11 mouse cellular contexts compared by ENCODE assay signal in the genomic region with DNA sequence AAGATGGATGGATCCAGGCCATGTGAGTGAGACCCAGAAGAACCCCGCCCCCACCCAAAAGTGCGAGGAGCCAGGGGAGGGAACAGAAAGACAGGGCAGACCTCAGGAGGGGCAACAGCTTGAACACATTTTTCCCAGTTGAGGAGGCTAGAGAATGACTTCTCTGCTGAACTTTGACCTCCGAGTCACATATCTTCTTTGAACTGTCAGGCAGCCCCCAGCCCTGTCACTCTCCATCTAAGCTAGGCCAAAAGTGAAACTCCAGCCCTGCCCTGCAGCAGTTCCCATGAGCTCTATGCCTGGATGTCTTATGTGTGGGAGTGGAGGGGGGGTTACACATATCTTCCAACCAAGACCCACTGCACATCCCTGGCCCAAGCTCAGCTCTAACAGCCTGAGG.
DNase-seq lines count a peak whose midpoint lies in the region; ATAC-seq lines count a peak whose summit lies in the region.
"Had no signal": no experiment of that assay in that cellular context is flagged by ENCODE, and none has a peak within 500 bp of the region (broad histone marks: within the 10 kb centered on the region; RNA-seq: fewer than 3 reads in every experiment).

No protein-coding gene starts in this region.

- no peak for DNase-seq in kidney, postnatal 10 days
- peak; percentile 34 for DNase-seq in lung, postnatal 10 days
- no peak for DNase-seq in lung, postnatal 14 days
- peak; percentile 85 for DNase-seq in embryo, embryonic 10.5 days (ENCODE audit: low spot score)
- peak; percentile 82 for DNase-seq in embryo, embryonic 9.5 days (ENCODE audit: extremely low spot score)
- DNase-seq in layer of hippocampus, adult 9-11 months, result no peak
- no peak for DNase-seq in urinary bladder, adult 2 months (ENCODE audit: low spot score)
- DNase-seq: cerebellum, adult 11 months; midbrain, embryonic 14.5 days had no signal

- 30% methylated on average over 3 of the region's 3 CpGs for WGBS in kidney, embryonic 16.5 days

- H3K36me3 ChIP-seq in kidney, embryonic 16.5 days (ENCODE audit: insufficient read depth, low read length), result no peaks in the 10 kb centered on the region

- H3K27ac ChIP-seq in kidney, embryonic 16.5 days (ENCODE audit: low read length), result no peak overlapping the region
- H3K27ac ChIP-seq: forebrain, embryonic 13.5 days had no signal

- H3K9me3 ChIP-seq in kidney, embryonic 16.5 days (ENCODE audit: low read length), result no peaks in the 10 kb centered on the region
- H3K9me3 ChIP-seq: forebrain, embryonic 13.5 days had no signal

- no peak overlapping the region for H3K4me3 ChIP-seq in kidney, embryonic 16.5 days (ENCODE audit: low read length)
- H3K4me3 ChIP-seq: forebrain, embryonic 13.5 days had no signal

- no peak overlapping the region for H3K9ac ChIP-seq in kidney, embryonic 16.5 days (replicated peaks; ENCODE audit: low read length)
- H3K9ac ChIP-seq: forebrain, embryonic 13.5 days had no signal

- H3K27me3 ChIP-seq in kidney, embryonic 16.5 days (ENCODE audit: insufficient read depth, low read length), result peaks cover 17% of the 10 kb centered on the region

- ATAC-seq in kidney, embryonic 16.5 days (ENCODE audit: low FRiP score, low TSS enrichment), result peak; percentile 57
- ATAC-seq: forebrain, embryonic 13.5 days had no signal

- peaks cover 25% of the 10 kb centered on the region for H3K4me1 ChIP-seq in kidney, embryonic 16.5 days (ENCODE audit: insufficient read depth, low read length)

- H3K4me2 ChIP-seq in kidney, embryonic 16.5 days (replicated peaks; ENCODE audit: low read depth, low read length), result no peak overlapping the region
- H3K4me2 ChIP-seq: forebrain, embryonic 13.5 days had no signal

Comparison
In these comparisons a context has a peak if more than half of its experiments do, and no peak if none do; other contexts are left out.
1. DNase-seq: peak in lung, postnatal 10 days (single experiment), embryo, embryonic 10.5 days (single experiment) and embryo, embryonic 9.5 days (single experiment); none in kidney, postnatal 10 days (single experiment), lung, postnatal 14 days (single experiment), layer of hippocampus, adult 9-11 months (single experiment) and urinary bladder, adult 2 months (single experiment).